16 mouse cellular contexts compared by ENCODE assay signal in the genomic region with DNA sequence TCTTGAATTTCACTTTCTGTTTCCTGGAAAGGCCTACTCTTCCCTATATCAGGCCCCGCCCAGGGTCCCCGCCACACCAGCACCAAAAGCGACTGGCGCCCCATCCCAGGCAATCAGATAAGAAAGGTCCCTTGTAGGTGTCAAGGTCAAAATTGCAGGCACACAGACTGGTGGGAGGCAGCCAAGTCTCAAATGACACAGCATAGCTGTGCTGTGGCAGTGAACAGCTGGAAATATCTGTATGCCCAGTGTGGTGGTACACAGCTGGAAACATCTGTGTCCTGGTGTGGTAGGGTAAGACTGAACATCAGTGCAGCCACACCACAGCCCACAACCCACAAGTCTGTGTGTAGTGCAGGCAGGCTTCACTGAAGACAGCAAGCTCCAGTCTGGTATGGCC. TPM values are rescaled to one million over a fixed set of nuclear protein-coding genes. Genes with fewer than 3 reads are reported as not detected.
DNase-seq lines count a peak whose midpoint lies in the region; ATAC-seq and TF ChIP-seq lines count a peak whose summit lies in the region.
"Had no signal": no experiment of that assay in that cellular context is flagged by ENCODE, and none has a peak within 500 bp of the region (broad histone marks: within the 10 kb centered on the region; RNA-seq: fewer than 3 reads in every experiment).

No protein-coding gene starts in this region.

- H3K4me1 ChIP-seq in embryonic facial prominence, embryonic 14.5 days (ENCODE audit: control insufficient read depth, insufficient read depth, low read length): no peaks in the 10 kb centered on the region
- no peaks in the 10 kb centered on the region for H3K4me1 ChIP-seq in embryonic facial prominence, embryonic 10.5 days
- H3K4me1 ChIP-seq in intestine, postnatal 0 days (replicated peaks; ENCODE audit: control insufficient read depth, insufficient read depth, low read length): 0 out of 2 replicates have a peak, but pooled peaks cover 3% of the 10 kb centered on the region
- H3K4me1 ChIP-seq in forebrain, postnatal 0 days (ENCODE audit: insufficient read depth): no peaks in the 10 kb centered on the region
- H3K4me1 ChIP-seq: hindbrain, embryonic 10.5 days; midbrain, embryonic 13.5 days had no signal

- H3K9me3 ChIP-seq in embryonic facial prominence, embryonic 14.5 days (ENCODE audit: control insufficient read depth, low read length): no peaks in the 10 kb centered on the region
- H3K9me3 ChIP-seq in embryonic facial prominence, embryonic 10.5 days: no peaks in the 10 kb centered on the region
- H3K9me3 ChIP-seq in intestine, postnatal 0 days (ENCODE audit: control insufficient read depth): no peaks in the 10 kb centered on the region
- no peaks in the 10 kb centered on the region for H3K9me3 ChIP-seq in forebrain, postnatal 0 days (ENCODE audit: low read length)
- H3K9me3 ChIP-seq: hindbrain, embryonic 10.5 days; midbrain, embryonic 13.5 days had no signal

- H3K9ac ChIP-seq in embryonic facial prominence, embryonic 14.5 days (ENCODE audit: low read depth, low read length): no peak overlapping the region
- no peak overlapping the region for H3K9ac ChIP-seq in intestine, postnatal 0 days (ENCODE audit: low read depth, low read length)
- H3K9ac ChIP-seq in forebrain, postnatal 0 days: no peak overlapping the region
- H3K9ac ChIP-seq: midbrain, embryonic 13.5 days had no signal

- no peak overlapping the region for H3K27ac ChIP-seq in embryonic facial prominence, embryonic 14.5 days (replicated peaks; ENCODE audit: low read depth, low read length)
- no peak overlapping the region for H3K27ac ChIP-seq in embryonic facial prominence, embryonic 10.5 days (replicated peaks)
- no peak overlapping the region for H3K27ac ChIP-seq in intestine, postnatal 0 days (ENCODE audit: low read depth, low read length)
- no peak overlapping the region for H3K27ac ChIP-seq in forebrain, postnatal 0 days (ENCODE audit: low read depth, low read length)
- H3K27ac ChIP-seq: hindbrain, embryonic 10.5 days; midbrain, embryonic 13.5 days had no signal

- peak; percentile 24 for DNase-seq in embryonic facial prominence, embryonic 14.5 days (ENCODE audit: low spot score)
- DNase-seq in embryonic facial prominence, embryonic 10.5 days (ENCODE audit: low spot score): no peak
- peak; percentile 43 for DNase-seq in thymus, postnatal 14 days
- no peak for DNase-seq in thymus, adult 18-20 months
- peak; percentile 33 for DNase-seq in naive thymus-derived CD4-positive, alpha-beta T cell, adult 2 months (ENCODE audit: low read depth)
- no peak for DNase-seq in testis, postnatal 14 days (ENCODE audit: low spot score)
- no peak for DNase-seq in forebrain, postnatal 0 days
- DNase-seq: gastrocnemius, postnatal 25 days; kidney, postnatal 4 days; left cerebral cortex, postnatal 4 days had no signal

- no peaks in the 10 kb centered on the region for H3K36me3 ChIP-seq in embryonic facial prominence, embryonic 14.5 days (ENCODE audit: control insufficient read depth, insufficient read depth, low read length)
- H3K36me3 ChIP-seq in embryonic facial prominence, embryonic 10.5 days (replicated peaks): no peaks in the 10 kb centered on the region
- no peaks in the 10 kb centered on the region for H3K36me3 ChIP-seq in intestine, postnatal 0 days (ENCODE audit: control insufficient read depth, insufficient read depth)
- H3K36me3 ChIP-seq in forebrain, postnatal 0 days (ENCODE audit: insufficient read depth): no peaks in the 10 kb centered on the region
- H3K36me3 ChIP-seq: hindbrain, embryonic 10.5 days; midbrain, embryonic 13.5 days had no signal

- no peak overlapping the region for H3K4me3 ChIP-seq in embryonic facial prominence, embryonic 14.5 days (ENCODE audit: low read depth, low read length)
- no peak overlapping the region for H3K4me3 ChIP-seq in embryonic facial prominence, embryonic 10.5 days
- H3K4me3 ChIP-seq in intestine, postnatal 0 days (ENCODE audit: low read depth, low read length): no peak overlapping the region
- no peak overlapping the region for H3K4me3 ChIP-seq in forebrain, postnatal 0 days (ENCODE audit: low read depth, low read length)
- H3K4me3 ChIP-seq: hindbrain, embryonic 10.5 days; midbrain, embryonic 13.5 days had no signal

- peak; percentile 57; the same call in 1 of the 2 replicates for ATAC-seq in embryonic facial prominence, embryonic 14.5 days (ENCODE audit: low read depth)
- peak; percentile 29; the same call in 1 of the 2 replicates for ATAC-seq in intestine, postnatal 0 days
- no peak for ATAC-seq in forebrain, postnatal 0 days
- ATAC-seq: midbrain, embryonic 13.5 days; Patski had no signal

- 75% methylated on average over 4 of the region's 4 CpGs for WGBS in embryonic facial prominence, embryonic 14.5 days
- 83% methylated on average over 4 of the region's 4 CpGs for WGBS in embryonic facial prominence, embryonic 10.5 days
- WGBS in intestine, postnatal 0 days: 44% methylated on average over 4 of the region's 4 CpGs
- 93% methylated on average over 4 of the region's 4 CpGs for whole genome bisulfite sequencing in forebrain, postnatal 0 days

- no peak for TF ChIP-seq CTCF in intestine, postnatal 0 days (IDR thresholded peaks at IDR 0.05; ENCODE audit: low read depth)
- TF ChIP-seq CTCF in forebrain, postnatal 0 days (IDR thresholded peaks at IDR 0.05; ENCODE audit: low read depth): no peak

- H3K27me3 ChIP-seq in embryonic facial prominence, embryonic 14.5 days (replicated peaks; ENCODE audit: control insufficient read depth, insufficient read depth, low read length): no peaks in the 10 kb centered on the region
- no peaks in the 10 kb centered on the region for H3K27me3 ChIP-seq in embryonic facial prominence, embryonic 10.5 days (replicated peaks; ENCODE audit: low read depth, poor library complexity, severe bottlenecking)
- H3K27me3 ChIP-seq in intestine, postnatal 0 days (replicated peaks; ENCODE audit: control insufficient read depth, insufficient read depth, low read length): no peaks in the 10 kb centered on the region
- no peaks in the 10 kb centered on the region for H3K27me3 ChIP-seq in forebrain, postnatal 0 days (ENCODE audit: insufficient read depth, low read length)
- H3K27me3 ChIP-seq: midbrain, embryonic 13.5 days; Patski had no signal

- H3K4me2 ChIP-seq in embryonic facial prominence, embryonic 14.5 days (ENCODE audit: low read depth, low read length): no peak overlapping the region
- H3K4me2 ChIP-seq in intestine, postnatal 0 days (replicated peaks; ENCODE audit: low read depth): no peak overlapping the region
- no peak overlapping the region for H3K4me2 ChIP-seq in forebrain, postnatal 0 days (ENCODE audit: low read depth)
- H3K4me2 ChIP-seq: midbrain, embryonic 13.5 days had no signal

RNA-seq across cellular contexts. Expression of a gene that starts 2.1 kb away (rescaled TPM):
- polyA plus RNA-seq in embryonic facial prominence, embryonic 14.5 days (2014; fragmentation: Nextera tagmentation; extraction: Ambion mirVana): not detected in 2 replicates
- not detected in 2 replicates for polyA plus RNA-seq in embryonic facial prominence, embryonic 10.5 days (2016; fragmentation: Nextera tagmentation; extraction: Ambion mirVana)
- not detected in 2 replicates for polyA plus RNA-seq in intestine, postnatal 0 days (2015; fragmentation: Nextera tagmentation; extraction: Ambion mirVana)
- total RNA-seq in forebrain, postnatal 0 days (2014; rRNA removed): not detected in 2 replicates
- polyA plus RNA-seq in forebrain, postnatal 0 days (2015; fragmentation: Nextera tagmentation; extraction: Ambion mirVana): not detected in 2 replicates
- total RNA-seq: gastrocnemius, postnatal 25 days; left cerebral cortex, postnatal 4 days had no signal
- polyA plus RNA-seq: cortical plate, adult 2 months; hindbrain, embryonic 10.5 days; midbrain, embryonic 13.5 days; Patski; small intestine, adult 2 months had no signal

RNA-seq across cellular contexts. Expression of a gene that starts 9.2 kb away (rescaled TPM):
- not detected in 2 replicates for polyA plus RNA-seq in embryonic facial prominence, embryonic 14.5 days (2014; fragmentation: Nextera tagmentation; extraction: Ambion mirVana)
- polyA plus RNA-seq in embryonic facial prominence, embryonic 10.5 days (2016; fragmentation: Nextera tagmentation; extraction: Ambion mirVana): 0.36 TPM in 1 of 2 replicates, not detected in the other
- not detected in 2 replicates for polyA plus RNA-seq in intestine, postnatal 0 days (2015; fragmentation: Nextera tagmentation; extraction: Ambion mirVana)
- total RNA-seq in forebrain, postnatal 0 days (2014; rRNA removed): not detected in 2 replicates
- not detected in 2 replicates for polyA plus RNA-seq in forebrain, postnatal 0 days (2015; fragmentation: Nextera tagmentation; extraction: Ambion mirVana)
- total RNA-seq: gastrocnemius, postnatal 25 days; left cerebral cortex, postnatal 4 days had no signal
- polyA plus RNA-seq: cortical plate, adult 2 months; hindbrain, embryonic 10.5 days; midbrain, embryonic 13.5 days; small intestine, adult 2 months had no signal

RNA-seq across cellular contexts. Expression of a gene that starts 18.9 kb away (rescaled TPM):
- not detected in 2 replicates for polyA plus RNA-seq in embryonic facial prominence, embryonic 14.5 days (2014; fragmentation: Nextera tagmentation; extraction: Ambion mirVana)
- polyA plus RNA-seq in embryonic facial prominence, embryonic 10.5 days (2016; fragmentation: Nextera tagmentation; extraction: Ambion mirVana): not detected in 2 replicates
- not detected in 2 replicates for polyA plus RNA-seq in intestine, postnatal 0 days (2015; fragmentation: Nextera tagmentation; extraction: Ambion mirVana)
- total RNA-seq in forebrain, postnatal 0 days (2014; rRNA removed): not detected in 2 replicates
- polyA plus RNA-seq in forebrain, postnatal 0 days (2015; fragmentation: Nextera tagmentation; extraction: Ambion mirVana): not detected in 2 replicates
- total RNA-seq: gastrocnemius, postnatal 25 days; left cerebral cortex, postnatal 4 days had no signal
- polyA plus RNA-seq: cortical plate, adult 2 months; hindbrain, embryonic 10.5 days; midbrain, embryonic 13.5 days; Patski; small intestine, adult 2 months had no signal

RNA-seq across cellular contexts. Expression of a gene that starts 20.0 kb away (rescaled TPM):
- 2.0 and 3.3 TPM in 2 replicates for polyA plus RNA-seq in embryonic facial prominence, embryonic 14.5 days (2014; fragmentation: Nextera tagmentation; extraction: Ambion mirVana)
- 4.6 and 4.8 TPM in 2 replicates for polyA plus RNA-seq in embryonic facial prominence, embryonic 10.5 days (2016; fragmentation: Nextera tagmentation; extraction: Ambion mirVana)
- polyA plus RNA-seq in intestine, postnatal 0 days (2015; fragmentation: Nextera tagmentation; extraction: Ambion mirVana): 0.53 and 0.88 TPM in 2 replicates
- 0.69 and 0.76 TPM in 2 replicates for total RNA-seq in forebrain, postnatal 0 days (2014; rRNA removed)
- 0.30 and 0.35 TPM in 2 replicates for polyA plus RNA-seq in forebrain, postnatal 0 days (2015; fragmentation: Nextera tagmentation; extraction: Ambion mirVana)

RNA-seq across cellular contexts. Expression of a gene that starts 24.1 kb away (rescaled TPM):
- polyA plus RNA-seq in embryonic facial prominence, embryonic 14.5 days (2014; fragmentation: Nextera tagmentation; extraction: Ambion mirVana): not detected in 2 replicates
- polyA plus RNA-seq in embryonic facial prominence, embryonic 10.5 days (2016; fragmentation: Nextera tagmentation; extraction: Ambion mirVana): not detected in 2 replicates
- not detected in 2 replicates for polyA plus RNA-seq in intestine, postnatal 0 days (2015; fragmentation: Nextera tagmentation; extraction: Ambion mirVana)
- not detected in 2 replicates for total RNA-seq in forebrain, postnatal 0 days (2014; rRNA removed)
- not detected in 2 replicates for polyA plus RNA-seq in forebrain, postnatal 0 days (2015; fragmentation: Nextera tagmentation; extraction: Ambion mirVana)
- total RNA-seq: gastrocnemius, postnatal 25 days; left cerebral cortex, postnatal 4 days had no signal
- polyA plus RNA-seq: cortical plate, adult 2 months; hindbrain, embryonic 10.5 days; midbrain, embryonic 13.5 days; Patski; small intestine, adult 2 months had no signal

Comparison
In these comparisons a context has a peak if more than half of its experiments do, and no peak if none do; other contexts are left out.
1. DNase-seq: peak in embryonic facial prominence, embryonic 14.5 days (single experiment), thymus, postnatal 14 days (single experiment) and naive thymus-derived CD4-positive, alpha-beta T cell, adult 2 months (single experiment); none in embryonic facial prominence, embryonic 10.5 days (single experiment), thymus, adult 18-20 months (0 of 2), testis, postnatal 14 days (single experiment) and forebrain, postnatal 0 days (single experiment).